ENCODE assay signal across 1 mouse cellular context in the genomic region with DNA sequence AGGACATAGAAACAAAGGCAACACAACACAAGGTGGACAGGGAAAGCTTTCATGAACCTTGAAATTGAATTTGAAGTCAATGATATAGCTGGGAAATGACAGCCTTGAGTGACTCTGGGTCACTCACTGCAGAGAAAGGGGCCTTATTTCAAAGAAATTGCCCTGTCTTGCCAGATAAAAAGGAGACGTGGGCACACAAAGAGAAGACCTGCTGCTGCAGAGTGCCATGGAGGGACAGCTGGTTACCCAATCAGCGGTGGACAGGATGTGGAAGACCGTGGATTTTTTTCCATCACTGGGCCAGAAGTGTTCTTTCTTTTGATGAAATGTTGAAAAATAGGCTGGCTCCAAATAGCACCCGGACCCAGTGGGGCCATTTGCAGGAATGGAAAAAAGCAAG.
TF ChIP-seq lines count a peak whose summit lies in the region.

No protein-coding gene starts in this region.

TF ChIP-seq in CH12.LX, 34 proteins besides CTCF, POLR2A, EP300 and RAD21 (continued from another document):
- TF ChIP-seq USF1 (IDR thresholded peaks at IDR 0.05; ENCODE audit: low read depth, low read length) (no peak), BHLHE40 (IDR thresholded peaks at IDR 0.05; ENCODE audit: low read depth, low read length) (no peak), ZC3H11A (IDR thresholded peaks at IDR 0.05; ENCODE audit: low read depth, low read length) (no peak), POLR2AphosphoS2 (IDR thresholded peaks at IDR 0.05; ENCODE audit: low read depth, low read length) (no peak), JUND (conservative IDR thresholded peaks at IDR 0.05; ENCODE audit: low read depth, low read length) (no peak), ZNF384 (IDR thresholded peaks at IDR 0.05; ENCODE audit: low read depth, low read length) (no peak), GABPA (IDR thresholded peaks at IDR 0.05; ENCODE audit: insufficient replicate concordance, low read depth, low read length) (no peak), SIN3A (IDR thresholded peaks at IDR 0.05; ENCODE audit: low read length) (no peak), MXI1 (IDR thresholded peaks at IDR 0.05; ENCODE audit: low read depth, low read length) (no peak)
